Mouse (Mus musculus) common myeloid progenitor, adult 5-6 weeks (primary cell): ENCODE results near the gene Bpifb6. TPM values are rescaled to one million over a fixed set of nuclear protein-coding genes. Genes with fewer than 3 reads are reported as not detected.

Experiments used
- ATAC-seq: replicated peaks from 2 replicates; pipeline ENCODE4 v1.8.0; 2016; ENCODE audit warnings: low read depth, mild to moderate bottlenecking, moderate TSS enrichment, inconsistent platforms; ENCODE audit not compliant: poor library complexity, severe bottlenecking
- total RNA-seq: library from RNA; stranded (forward); fragments of 200-1000, 187-1606 nt; gene quantifications from 2 replicates; pipeline ENCODE4 v1.2.3, GENCODE M21; 2017

Bpifb6 gene
- total RNA-seq, 1 experiment from 2014 or later = not detected

DNA sequence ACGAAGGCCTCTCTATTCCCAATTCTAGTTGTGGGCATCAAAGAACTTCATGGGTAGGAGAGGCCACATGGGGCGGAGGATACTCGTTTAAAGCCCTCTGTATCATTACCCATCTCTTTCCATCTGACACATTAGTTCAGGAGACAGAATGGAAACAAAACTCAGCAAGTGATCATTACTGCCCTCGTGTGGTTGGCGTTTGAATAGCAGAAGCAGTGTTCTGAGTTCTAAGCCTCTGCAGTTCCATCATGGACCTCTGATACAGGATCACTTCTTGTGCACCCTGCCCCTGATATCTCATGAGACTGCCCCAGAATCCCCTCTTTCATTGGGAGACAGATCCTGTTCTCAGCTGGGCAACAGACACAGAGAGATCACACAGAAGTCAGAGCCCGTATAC, 52.7 kb downstream of the Bpifb6 start:
- peak; percentile 79 for ATAC-seq

DNA sequence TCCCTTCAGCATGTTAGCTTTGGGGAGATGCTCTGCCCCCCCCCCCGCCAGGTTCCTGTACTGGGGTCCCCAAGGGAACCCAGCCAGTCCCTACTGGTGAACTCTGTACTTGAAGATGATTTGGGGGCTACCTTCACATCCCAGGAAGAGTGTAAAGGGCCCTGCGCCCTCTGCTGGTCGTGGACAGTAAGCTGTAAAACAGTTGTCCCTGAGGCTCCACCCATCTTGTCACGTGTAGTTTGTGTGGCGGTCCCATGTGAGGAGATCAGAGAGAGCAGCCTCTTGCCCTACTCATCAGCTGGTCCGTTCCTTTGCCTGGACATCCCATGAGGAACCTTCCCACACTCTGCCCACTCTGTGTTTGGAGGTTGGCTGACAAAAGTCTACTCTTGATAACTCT, 53.6 kb downstream of the Bpifb6 start:
- peak; percentile 94 for ATAC-seq

Other genes with a start within 250 kb of the Bpifb6 start
- gene Dnmt3c, start 203.7 kb upstream of the Bpifb6 start, total RNA-seq = not detected in 2 replicates
- 190 and 224 TPM in 2 replicates for gene Mapre1, start 159.1 kb upstream of the Bpifb6 start, total RNA-seq
- 0.10 TPM in 1 of 2 replicates, not detected in the other for gene Efcab8, start 120.5 kb upstream of the Bpifb6 start, total RNA-seq
- gene Sun5, start 29.3 kb upstream of the Bpifb6 start, total RNA-seq = not detected in 2 replicates
- not detected in 2 replicates for gene Bpifb2, start 25.3 kb upstream of the Bpifb6 start, total RNA-seq
- not detected in 2 replicates for gene Bpifb3, start 17.8 kb downstream of the Bpifb6 start, total RNA-seq
- gene Bpifb4, start 37.8 kb downstream of the Bpifb6 start, total RNA-seq = not detected in 2 replicates
- not detected in 2 replicates for gene Bpifa6, start 74.6 kb downstream of the Bpifb6 start, total RNA-seq
- gene Bpifa2, start 107.9 kb downstream of the Bpifb6 start, total RNA-seq = not detected in 2 replicates
- not detected in 2 replicates for gene Bpifa3, start 229.9 kb downstream of the Bpifb6 start, total RNA-seq
- gene Bpifa1, start 242.5 kb downstream of the Bpifb6 start, total RNA-seq = not detected in 2 replicates